Mouse (Mus musculus) CD4-positive helper T cell, adult 2 months (primary cell): ENCODE results near the gene Sppl2c.
"Not testable (repeated sequence)": the region's sequence is repeated elsewhere in the genome, so short reads cannot be mapped to it uniquely, and the experiment has no call there.

Source experiments
- DNase-seq: peaks from one replicate; pipeline ENCODE4 v3.0.0-alpha.2; 2012; ENCODE audit warnings: low read depth, missing footprints, low spot score

Sppl2c gene

DNA sequence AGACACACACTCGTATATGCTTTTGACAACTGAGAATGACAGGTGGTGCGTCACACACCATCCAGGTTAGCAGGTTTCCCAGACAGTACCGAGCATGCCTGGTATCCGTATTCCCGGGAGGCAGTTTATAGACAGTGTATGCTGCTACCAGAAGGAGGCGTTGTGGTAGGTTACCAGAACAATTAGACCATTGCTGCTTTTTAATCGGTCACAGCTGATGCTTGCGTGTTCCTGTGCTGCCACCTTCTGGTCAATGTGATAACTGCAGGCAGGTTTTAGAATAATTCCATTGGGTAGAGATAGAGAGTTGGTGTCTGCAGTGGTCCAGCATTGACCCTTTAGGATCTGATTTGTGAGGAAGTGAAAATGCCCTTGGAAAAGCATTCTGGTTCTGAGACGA, 9.7 kb downstream of the Sppl2c start:
- peak; percentile 52 for DNase-seq

DNA sequence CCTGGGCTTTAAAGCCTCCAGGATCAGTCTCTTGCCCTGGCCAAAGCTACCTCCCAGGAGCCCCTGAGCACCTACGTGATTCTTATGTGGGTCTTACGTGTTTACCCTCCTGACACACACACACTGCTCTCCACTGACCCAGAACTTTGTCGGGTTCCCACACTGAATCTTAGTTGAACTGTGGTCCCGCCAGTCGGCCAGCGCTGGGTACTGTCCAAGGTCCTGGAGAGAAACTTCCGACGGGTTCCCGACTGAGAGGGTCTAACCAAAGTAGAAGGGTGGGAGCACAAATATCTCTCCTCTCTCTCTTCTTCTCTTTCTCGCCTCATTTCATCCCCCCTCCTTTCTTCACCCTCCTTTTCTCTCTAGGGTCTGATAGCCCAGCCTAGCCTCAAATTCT, 11.7 kb downstream of the Sppl2c start:
- no peak for DNase-seq

DNA sequence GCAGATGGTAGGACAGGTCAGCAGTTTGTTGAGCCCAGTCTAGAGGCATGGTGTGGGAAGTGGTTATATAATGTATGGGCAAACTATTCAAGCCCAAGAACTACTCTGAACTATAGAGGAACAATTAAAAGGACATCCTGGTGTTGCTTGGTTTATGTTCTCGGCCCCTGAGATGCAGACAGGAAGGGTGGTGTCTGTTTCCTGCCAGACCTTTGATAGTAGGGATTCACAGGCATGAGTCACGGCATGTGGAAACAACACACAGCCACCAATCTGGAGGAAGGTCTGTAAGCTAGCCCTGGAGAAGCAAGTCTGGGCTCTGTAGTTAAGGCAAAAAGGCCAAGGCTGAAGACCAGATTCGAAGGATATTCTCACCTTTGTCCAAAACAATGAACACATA, 17.1 kb downstream of the Sppl2c start:
- no peak for DNase-seq

DNA sequence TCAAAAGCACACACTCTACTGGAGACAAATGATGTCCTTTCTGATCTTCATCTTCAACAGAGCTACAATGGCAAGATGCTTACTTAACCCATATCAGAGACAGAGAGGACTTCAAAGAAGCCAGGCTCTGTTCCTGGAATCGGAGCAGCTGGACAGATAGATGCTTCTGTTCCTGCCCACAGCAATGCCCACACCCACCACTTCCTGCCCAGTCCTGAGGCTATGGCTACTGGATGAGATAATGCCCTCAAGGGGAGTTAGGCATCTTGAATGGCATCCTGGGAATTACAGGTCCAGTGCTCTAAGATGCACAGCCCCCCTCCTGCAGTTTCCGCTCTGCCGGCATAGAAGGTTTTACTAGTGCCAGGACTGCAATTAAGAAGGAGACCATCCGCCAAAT, 20.4 kb downstream of the Sppl2c start:
- DNase-seq, result no peak

DNA sequence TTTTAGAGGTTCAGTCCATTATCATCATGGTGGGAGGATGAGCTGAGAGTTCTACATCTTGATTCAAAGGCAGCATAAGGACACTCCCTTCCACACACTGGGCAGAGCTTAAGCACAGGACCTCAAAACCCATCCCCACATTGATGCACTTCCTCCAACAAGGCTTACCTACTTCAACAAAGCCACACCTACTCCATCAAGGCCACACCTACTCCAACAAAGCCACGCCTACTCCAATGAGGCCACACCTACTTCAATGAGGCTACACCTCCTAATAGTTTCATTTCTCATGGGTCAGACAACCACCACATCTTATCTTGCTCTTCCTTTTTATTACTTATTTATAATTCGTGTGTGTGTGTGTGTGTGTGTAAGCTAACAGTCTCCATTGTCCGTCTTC, 22.9 kb downstream of the Sppl2c start:
- DNase-seq, result no peak

DNA sequence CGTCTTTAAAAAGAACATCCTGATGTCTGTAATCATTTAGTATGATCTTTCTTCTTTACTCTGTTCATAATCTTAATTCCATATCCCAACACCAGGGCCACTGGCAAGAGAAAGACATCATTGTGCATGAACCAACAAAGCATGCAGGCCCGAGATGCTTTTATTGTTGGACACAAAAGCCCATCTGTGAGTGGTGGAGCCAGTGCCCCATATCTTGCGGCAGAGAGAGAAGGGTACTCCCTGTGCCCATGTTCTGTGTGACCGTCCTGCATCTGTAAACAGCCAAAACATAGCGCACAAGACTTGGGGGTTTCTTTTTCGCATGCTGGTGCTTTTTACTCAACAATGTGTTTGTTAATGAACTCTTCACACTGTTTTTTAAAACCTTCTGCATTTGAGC, 25.1 kb downstream of the Sppl2c start:
- no peak for DNase-seq

GRCm38 (mm10) chr11:104214128-104214527, 28.0 kb downstream of the Sppl2c start:
- not testable (repeated sequence) for DNase-seq

- DNase-seq, result no peak
These were observed 31.9 kb downstream of the Sppl2c start for GRCm38 (mm10) chr11:104218075-104218474.

- DNase-seq, result no peak
These were observed 34.2 kb downstream of the Sppl2c start for GRCm38 (mm10) chr11:104220291-104220690.

DNA sequence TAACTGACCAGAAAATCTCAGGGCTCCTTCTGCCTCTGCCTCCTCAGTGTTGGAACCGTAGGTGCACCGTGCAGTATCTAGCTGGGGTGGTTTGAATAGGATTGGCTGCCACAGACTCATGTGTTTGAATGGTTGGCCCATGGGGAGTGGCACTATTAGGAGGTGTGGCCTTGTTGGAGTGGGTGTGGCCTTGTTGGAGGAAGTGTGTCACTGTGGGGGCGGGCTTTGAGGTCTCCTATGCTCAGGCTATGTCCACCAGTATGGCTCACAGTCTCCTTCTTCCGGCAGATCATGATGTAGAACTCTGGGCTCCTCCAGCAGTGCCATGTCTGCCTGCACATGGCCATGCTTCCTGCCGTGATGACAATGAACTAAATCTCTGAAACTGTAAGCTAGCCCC, 35.6 kb downstream of the Sppl2c start:
- no peak for DNase-seq

GRCm38 (mm10) chr11:104223301-104223700, 37.2 kb downstream of the Sppl2c start:
- DNase-seq, result no peak

DNA sequence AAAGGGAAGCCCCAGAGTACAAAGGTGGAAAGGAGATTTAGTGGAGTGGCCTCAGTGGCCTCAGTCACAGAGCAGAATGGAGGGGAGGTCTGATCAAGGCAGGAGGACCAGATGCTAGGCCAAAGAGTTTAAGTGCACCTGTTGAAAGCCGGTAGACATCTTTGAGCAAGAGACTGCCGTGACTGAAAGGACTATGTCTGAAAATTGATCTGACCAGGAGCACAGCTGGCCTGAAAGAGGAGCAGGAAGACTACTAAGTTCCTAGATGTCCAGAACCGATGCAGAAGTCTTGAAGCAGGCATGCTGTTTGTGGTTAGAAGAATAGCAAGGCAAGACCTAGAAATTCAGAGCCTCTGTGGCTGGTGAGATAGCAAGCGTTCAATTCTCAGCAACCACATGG, 43.3 kb downstream of the Sppl2c start:
- DNase-seq, result no peak

DNA sequence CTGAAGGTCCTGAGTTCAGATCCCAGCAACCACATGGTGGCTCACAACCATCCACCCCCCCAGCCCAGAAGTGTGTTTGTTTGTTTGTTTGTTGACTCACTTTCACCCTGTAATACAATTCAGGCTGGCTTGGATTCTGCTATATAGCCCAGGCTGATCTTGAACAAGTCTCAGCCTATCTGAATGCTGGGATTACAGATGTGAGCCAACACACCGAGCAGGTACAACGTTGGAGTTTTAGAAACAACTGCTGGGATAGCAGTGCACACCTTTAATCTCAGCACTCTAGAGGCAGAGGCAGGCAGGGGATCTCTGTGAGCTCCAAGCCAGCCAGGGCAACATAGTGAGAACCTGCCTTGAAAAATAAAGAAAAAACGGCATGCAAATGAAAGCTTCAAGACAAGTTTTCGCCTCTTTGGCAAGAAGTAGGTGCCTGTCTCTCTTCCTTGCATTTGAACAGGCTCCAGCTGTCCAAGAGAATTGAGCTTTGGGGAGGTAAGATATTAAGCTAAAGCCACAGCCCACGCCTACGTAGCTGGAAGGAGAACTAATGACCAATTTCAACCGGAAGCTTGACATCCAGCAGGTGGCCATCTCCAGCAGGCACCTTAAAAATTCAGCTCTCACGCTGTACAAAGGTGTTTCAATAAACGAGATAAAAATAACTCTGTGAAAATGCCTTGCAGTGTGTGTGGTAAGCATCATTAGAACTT, 44.1 kb downstream of the Sppl2c start:
- no peak for DNase-seq

DNA sequence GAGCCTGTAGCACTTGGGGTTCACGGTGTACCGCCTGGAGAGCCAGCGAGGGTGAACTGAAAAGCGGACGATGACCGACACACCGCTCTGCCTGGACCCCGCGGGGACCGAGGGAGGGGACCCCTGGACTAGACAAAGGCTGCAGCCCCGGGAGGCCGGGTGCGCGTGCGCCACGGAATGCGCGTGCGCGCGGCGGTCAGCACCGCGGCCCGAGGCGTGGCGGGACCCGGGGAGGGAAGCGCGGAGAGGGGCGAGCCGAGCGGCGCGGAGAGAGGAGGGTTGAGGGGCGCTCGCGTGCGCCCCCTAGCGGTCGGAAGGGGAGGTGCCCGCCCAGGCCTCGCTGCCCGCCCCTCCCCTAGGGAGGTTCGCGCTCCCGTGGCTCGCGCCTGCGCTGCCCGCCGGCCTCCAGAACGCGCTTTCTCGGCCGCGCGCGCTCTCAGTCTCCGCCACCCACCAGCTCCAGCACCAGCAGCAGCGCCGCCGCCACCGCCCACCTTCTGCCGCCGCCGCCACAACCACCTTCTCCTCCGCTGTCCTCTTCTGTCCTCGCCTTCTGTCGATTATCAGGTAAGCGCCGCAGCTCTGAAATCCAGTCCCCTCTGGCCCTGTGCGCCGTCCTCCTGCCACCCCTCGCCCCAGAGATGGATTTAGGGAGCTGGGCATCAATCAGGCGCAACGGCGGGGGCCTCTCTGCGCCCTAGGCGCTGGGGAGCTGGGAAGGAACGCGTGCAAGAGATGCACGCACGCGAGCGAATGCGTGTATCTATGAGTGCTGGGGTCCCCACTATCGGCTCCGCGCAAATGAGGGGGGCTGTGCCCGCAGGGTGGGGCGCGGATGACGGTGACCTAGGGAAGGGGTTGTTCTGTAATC, 45.1 kb downstream of the Sppl2c start, which contains the start of gene Mapt:
Mapt (plus strand) TSS at position 350 of the 871 bp plus-strand sequence.
- DNase-seq, result peak; percentile 55

- peak; percentile 13 for DNase-seq
These were observed 46.3 kb downstream of the Sppl2c start for GRCm38 (mm10) chr11:104232141-104233061.

DNA sequence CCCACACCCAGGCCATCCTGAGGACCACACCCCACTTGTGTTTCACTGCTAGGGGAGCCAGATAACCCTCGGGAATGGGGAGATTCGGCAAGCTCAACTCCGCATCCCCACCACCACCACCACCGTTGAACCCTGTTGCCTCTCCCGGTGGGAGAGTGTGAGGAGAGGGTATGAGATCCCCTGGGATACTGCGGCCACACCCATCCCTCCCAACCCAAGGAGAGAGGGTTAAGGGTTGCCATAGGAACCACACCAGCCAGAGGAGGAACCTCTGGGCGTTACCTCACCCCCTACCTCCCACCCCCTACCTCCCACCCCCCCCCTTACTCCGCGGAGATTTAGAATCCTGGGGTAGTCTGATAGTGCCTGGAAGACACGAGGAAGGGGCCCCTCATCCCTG, 47.0 kb downstream of the Sppl2c start:
- no peak for DNase-seq

- peak; percentile 11 for DNase-seq
These were observed 47.6 kb downstream of the Sppl2c start for GRCm38 (mm10) chr11:104233574-104234206.

- DNase-seq, result no peak
These were observed 48.6 kb downstream of the Sppl2c start for GRCm38 (mm10) chr11:104234680-104235079.

GRCm38 (mm10) chr11:104235881-104236280, 49.8 kb downstream of the Sppl2c start:
- DNase-seq, result no peak

GRCm38 (mm10) chr11:104237226-104237625, 51.1 kb downstream of the Sppl2c start:
- no peak for DNase-seq
